Mouse (Mus musculus): ENCODE data around the gene Rasgef1a. TPM values are rescaled to one million over a fixed set of nuclear protein-coding genes. Genes with fewer than 3 reads are reported as not detected.

The Rasgef1a gene
- polyA plus RNA-seq, 1 experiment from 2014 or later = 0.24 TPM

GRCm38 (mm10) chr6:118111810-118112209 is 100.6 kb downstream of the Rasgef1a start:
- Histone ChIP-seq H3K4me1 (no peaks in the 10 kb centered on the region), H3K9ac (no peak overlapping the region), H3K27me3 (replicated peaks) (no peaks in the 10 kb centered on the region), H3K4me3 (no peak overlapping the region), H3K9me3 (no peaks in the 10 kb centered on the region), H3K27ac (no peak overlapping the region), H3K36me3 (peaks cover 4% of the 10 kb centered on the region; the same call in 1 of the 2 replicates), H3K4me2 (replicated peaks) (no peak overlapping the region)
- ATAC-seq (ENCODE audit: low FRiP score, low read depth) = no peak
- WGBS = 73% methylated on average over 1 of the region's 1 CpGs

DNA sequence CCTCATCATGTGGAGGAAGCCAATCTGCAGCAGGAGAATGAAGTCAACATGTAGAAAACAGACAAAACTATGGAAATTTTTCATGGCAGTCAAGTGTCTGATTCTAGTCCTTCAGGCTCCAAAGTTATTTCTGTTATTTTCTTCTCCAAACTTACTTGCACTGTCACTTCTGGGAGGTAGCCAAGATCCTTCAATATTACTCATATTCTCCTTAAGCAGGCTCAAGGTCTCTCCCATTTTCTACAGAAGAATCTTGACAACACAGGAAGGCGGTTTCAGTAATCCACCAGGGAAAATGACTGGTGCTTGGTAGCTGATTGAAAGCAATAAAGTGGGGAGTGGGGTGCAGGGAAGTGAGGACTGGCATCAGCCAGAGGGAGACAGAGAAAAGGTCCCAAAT is 111.5 kb downstream of the Rasgef1a start:
- H3K4me1 ChIP-seq = no peaks in the 10 kb centered on the region
- WGBS = 88% methylated on average over 1 of the region's 1 CpGs
- H3K36me3 ChIP-seq = peaks cover 16% of the 10 kb centered on the region; the same call in 1 of the 2 replicates
- H3K9ac ChIP-seq = no peak overlapping the region
- no peak overlapping the region for H3K27ac ChIP-seq
- no peak overlapping the region for H3K4me2 ChIP-seq (replicated peaks)
- no peak overlapping the region for H3K4me3 ChIP-seq
- no peak for ATAC-seq (ENCODE audit: low FRiP score, low read depth)
- H3K9me3 ChIP-seq = no peaks in the 10 kb centered on the region
- H3K27me3 ChIP-seq (replicated peaks) = no peaks in the 10 kb centered on the region

GRCm38 (mm10) chr6:118126577-118126976 is 115.3 kb downstream of the Rasgef1a start:
- no peak for ATAC-seq (ENCODE audit: low FRiP score, low read depth)
- Histone ChIP-seq H3K9me3 (no peaks in the 10 kb centered on the region), H3K9ac (no peak overlapping the region), H3K4me1 (no peaks in the 10 kb centered on the region), H3K36me3 (peaks cover 16% of the 10 kb centered on the region; the same call in 1 of the 2 replicates), H3K4me2 (replicated peaks) (no peak overlapping the region), H3K4me3 (no peak overlapping the region), H3K27me3 (replicated peaks) (no peaks in the 10 kb centered on the region), H3K27ac (no peak overlapping the region)

- Histone ChIP-seq H3K27me3 (replicated peaks) (no peaks in the 10 kb centered on the region), H3K4me2 (replicated peaks) (no peak overlapping the region), H3K4me1 (no peaks in the 10 kb centered on the region), H3K4me3 (no peak overlapping the region), H3K36me3 (0 out of 2 replicates have a peak, but pooled peaks cover 11% of the 10 kb centered on the region), H3K9ac (no peak overlapping the region), H3K9me3 (no peaks in the 10 kb centered on the region), H3K27ac (no peak overlapping the region)
- 88% methylated on average over 7 of the region's 7 CpGs for WGBS
- ATAC-seq (ENCODE audit: low FRiP score, low read depth) = no peak
These were observed 116.0 kb downstream of the Rasgef1a start for GRCm38 (mm10) chr6:118127198-118127597.

DNA sequence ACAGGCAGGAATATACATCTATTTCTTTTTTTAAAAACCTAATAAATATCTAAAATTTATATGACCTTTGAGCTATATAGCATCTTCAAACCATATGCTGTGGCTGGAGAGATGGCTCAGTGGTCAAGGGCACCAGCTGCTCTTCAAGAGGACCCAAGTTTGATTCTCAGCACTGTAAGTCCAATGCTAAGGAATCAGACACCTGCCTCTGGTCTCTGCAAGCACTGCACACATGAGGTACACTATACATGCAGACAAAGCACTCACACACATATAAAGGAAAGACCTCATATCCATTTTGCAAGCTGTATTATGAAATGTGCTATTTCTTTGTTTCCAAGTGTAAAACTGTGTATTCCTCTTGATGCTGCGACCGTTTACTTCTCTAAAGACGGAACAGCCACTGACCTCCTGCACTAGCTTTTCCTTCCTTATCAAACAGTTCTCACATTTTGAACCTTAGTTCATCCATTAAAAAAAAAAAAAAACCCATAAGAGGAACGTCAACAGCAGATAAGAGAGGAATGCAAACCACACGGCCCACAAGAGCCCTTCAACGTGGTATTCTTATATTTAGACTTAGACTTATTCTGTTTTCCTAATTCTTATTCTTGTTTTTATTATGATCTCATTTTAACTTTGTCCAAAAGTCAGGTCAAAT is 116.7 kb downstream of the Rasgef1a start:
- H3K4me1 ChIP-seq = no peaks in the 10 kb centered on the region
- H3K9ac ChIP-seq = no peak overlapping the region
- ATAC-seq (ENCODE audit: low FRiP score, low read depth) = no peak
- no peak overlapping the region for H3K4me3 ChIP-seq
- H3K36me3 ChIP-seq = 0 out of 2 replicates have a peak, but pooled peaks cover 7% of the 10 kb centered on the region
- H3K27me3 ChIP-seq (replicated peaks) = no peaks in the 10 kb centered on the region
- H3K4me2 ChIP-seq (replicated peaks) = no peak overlapping the region
- no peaks in the 10 kb centered on the region for H3K9me3 ChIP-seq
- no peak overlapping the region for H3K27ac ChIP-seq
- 86% methylated on average over 6 of the region's 6 CpGs for WGBS

DNA sequence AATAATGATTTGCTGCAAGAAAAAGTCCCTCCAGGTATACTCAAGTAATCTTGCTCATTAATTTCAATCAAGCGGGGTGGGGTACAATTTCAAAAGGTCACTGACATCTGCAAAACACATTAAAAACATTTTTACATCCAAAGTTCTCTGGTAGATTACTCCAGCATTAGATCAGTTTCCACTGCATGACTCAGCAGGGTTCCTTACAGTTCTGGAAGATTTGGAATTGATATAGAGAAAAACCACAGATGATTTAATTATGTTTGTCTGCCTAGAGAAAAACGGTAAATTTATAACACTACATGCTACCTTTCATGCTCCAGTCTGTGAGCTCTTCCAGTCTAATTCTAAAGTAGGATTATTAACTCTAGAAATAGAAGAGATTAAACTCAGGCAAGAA is 118.8 kb downstream of the Rasgef1a start:
- H3K4me2 ChIP-seq (replicated peaks) = no peak overlapping the region
- H3K36me3 ChIP-seq = no peaks in the 10 kb centered on the region
- no peaks in the 10 kb centered on the region for H3K9me3 ChIP-seq
- ATAC-seq (ENCODE audit: low FRiP score, low read depth) = no peak
- H3K27me3 ChIP-seq (replicated peaks) = no peaks in the 10 kb centered on the region
- H3K27ac ChIP-seq = no peak overlapping the region
- H3K4me3 ChIP-seq = no peak overlapping the region
- WGBS = 81% methylated on average over 2 of the region's 2 CpGs
- H3K4me1 ChIP-seq = no peaks in the 10 kb centered on the region
- H3K9ac ChIP-seq = no peak overlapping the region

- WGBS = 89% methylated on average over 1 of the region's 1 CpGs
- no peak for ATAC-seq (ENCODE audit: low FRiP score, low read depth)
- Histone ChIP-seq H3K36me3 (no peaks in the 10 kb centered on the region), H3K4me2 (replicated peaks) (no peak overlapping the region), H3K4me1 (peaks cover 3% of the 10 kb centered on the region), H3K4me3 (no peak overlapping the region), H3K27me3 (replicated peaks) (no peaks in the 10 kb centered on the region), H3K9me3 (no peaks in the 10 kb centered on the region), H3K27ac (no peak overlapping the region), H3K9ac (no peak overlapping the region)
These were observed 123.2 kb downstream of the Rasgef1a start for GRCm38 (mm10) chr6:118134461-118134860.

- H3K9ac ChIP-seq = no peak overlapping the region
- peaks cover 3% of the 10 kb centered on the region for H3K4me1 ChIP-seq
- H3K4me3 ChIP-seq = no peak overlapping the region
- no peaks in the 10 kb centered on the region for H3K36me3 ChIP-seq
- no peaks in the 10 kb centered on the region for H3K27me3 ChIP-seq (replicated peaks)
- H3K4me2 ChIP-seq (replicated peaks) = no peak overlapping the region
- H3K27ac ChIP-seq = no peak overlapping the region
- no peak for ATAC-seq (ENCODE audit: low FRiP score, low read depth)
- no peaks in the 10 kb centered on the region for H3K9me3 ChIP-seq
- WGBS = 89% methylated on average over 2 of the region's 2 CpGs
These were observed 125.9 kb downstream of the Rasgef1a start for GRCm38 (mm10) chr6:118137148-118137547.

GRCm38 (mm10) chr6:118138731-118139709 is 127.8 kb downstream of the Rasgef1a start, which contains the start of gene Csgalnact2:
Csgalnact2 (minus strand) TSS chr6:118139140.
- Histone ChIP-seq H3K9me3 (no peaks in the 10 kb centered on the region), H3K27me3 (replicated peaks) (no peaks in the 10 kb centered on the region), H3K4me1 (peaks cover 3% of the 10 kb centered on the region), H3K36me3 (no peaks in the 10 kb centered on the region), H3K4me3 (peak within 1 kb of the TSS; percentile 80), H3K27ac (no peak within 1 kb of the TSS; the same call in 1 of the 2 replicates), H3K4me2 (replicated peaks) (peak within 1 kb of the TSS; percentile 78), H3K9ac (peak within 1 kb of the TSS; percentile 76)
- peak; percentile 99 for ATAC-seq (ENCODE audit: low FRiP score, low read depth)
- WGBS = 6% methylated on average over 63 of the region's 66 CpGs

DNA sequence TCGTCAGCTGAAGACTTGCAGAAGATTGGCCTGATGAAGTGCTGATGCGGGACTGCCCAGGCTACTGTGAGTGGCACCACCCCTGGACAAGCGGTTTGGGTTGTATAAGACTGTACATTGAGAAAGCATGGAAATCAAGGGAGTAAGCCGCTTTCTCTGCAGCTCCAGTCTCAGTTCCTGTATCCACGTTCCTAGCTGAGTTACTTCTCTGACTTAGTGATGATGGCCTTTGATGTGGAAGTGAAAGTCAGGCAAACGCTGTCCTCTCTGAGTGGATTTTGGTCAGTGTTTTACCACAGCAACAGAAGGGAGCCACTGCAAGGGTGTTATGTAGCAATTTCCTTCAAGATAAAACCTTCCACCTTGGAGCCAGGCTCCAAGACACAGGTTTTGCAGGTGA is 129.7 kb downstream of the Rasgef1a start:
- H3K27ac ChIP-seq = no peak overlapping the region
- no peak overlapping the region for H3K4me3 ChIP-seq
- no peaks in the 10 kb centered on the region for H3K27me3 ChIP-seq (replicated peaks)
- H3K4me2 ChIP-seq (replicated peaks) = no peak overlapping the region
- no peaks in the 10 kb centered on the region for H3K36me3 ChIP-seq
- H3K9ac ChIP-seq = no peak overlapping the region
- H3K4me1 ChIP-seq = peaks cover 3% of the 10 kb centered on the region
- H3K9me3 ChIP-seq = no peaks in the 10 kb centered on the region
- 88% methylated on average over 6 of the region's 6 CpGs for WGBS
- ATAC-seq (ENCODE audit: low FRiP score, low read depth) = no peak

Measured in neural tube, embryonic 12.5 days (tissue).